Mouse (Mus musculus) CH12.LX (cell line): Measurements from ENCODE around the gene Cebpa.

ENCODE experiments used
- CTCF ChIP-seq, 2 experiments: IDR thresholded peaks in 1 of 2; conservative IDR thresholded peaks in 1 of 2; 2 replicates each; pipeline ENCODE4 v1.5.1; 2011 to 2012; ENCODE audit warnings: low read depth in 2 of 2, low read length in 2 of 2, improper control_type of control experiment in 1 of 2, inconsistent platforms in 1 of 2, mild to moderate bottlenecking in 1 of 2, moderate library complexity in 1 of 2
- MAFK ChIP-seq: IDR thresholded peaks from 2 replicates; pipeline ENCODE4 v1.6.1; 2011; ENCODE audit warnings: low read length, improper control_type of control experiment; ENCODE audit not compliant: insufficient replicate concordance
- MEF2A ChIP-seq: IDR thresholded peaks from 2 replicates; pipeline ENCODE4 v1.6.1; 2014; ENCODE audit warnings: low read depth, mild to moderate bottlenecking, inconsistent platforms, low read length, improper control_type of control experiment, borderline replicate concordance
- SIN3A ChIP-seq: IDR thresholded peaks from 2 replicates; pipeline ENCODE4 v1.6.1; 2012; ENCODE audit warnings: low read length, improper control_type of control experiment, inconsistent platforms

- TF ChIP-seq CTCF (conservative IDR thresholded peaks at IDR 0.05 in 1 of 2, IDR thresholded peaks at IDR 0.05 in 1 of 2; ENCODE audit: low read depth in 2 of 2, low read length in 2 of 2) (no peak), SIN3A (no peak), MAFK (no peak), MEF2A (no peak)
Observed at GRCm38 (mm10) chr7:35162443-35162842, 43.4 kb downstream of the Cebpa start.
